Mouse (Mus musculus): ENCODE measurements at regions not wholly inside any gene's neighbourhood (a gene's known extent, or its start where the extent isn't known, plus 50 kb on each side); places are given as distances from the start of the nearest gene placed in this dataset.

DNA sequence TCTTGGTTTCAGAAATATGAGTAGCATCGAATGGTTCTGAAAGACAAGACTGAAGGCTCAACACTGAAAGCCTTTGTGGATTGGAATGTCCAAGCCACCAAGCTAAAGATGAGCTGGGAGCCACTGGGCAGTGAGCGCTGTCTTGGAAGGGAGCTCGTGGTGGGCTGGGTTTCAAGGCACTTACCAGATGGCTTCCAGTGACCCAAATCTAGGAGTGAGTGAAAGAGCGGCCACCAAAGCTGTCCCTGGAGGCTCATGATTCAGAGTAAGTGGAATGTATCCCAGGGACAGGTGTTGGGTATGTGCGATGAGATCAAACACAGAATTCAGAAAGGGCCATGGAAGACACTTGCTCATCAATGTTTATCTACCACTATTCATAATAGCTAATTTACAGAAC lies 68.5 kb upstream of the Map4k3 start:
- TF ChIP-seq CTCF (IDR thresholded peaks at IDR 0.05; ENCODE audit: extremely low read depth, insufficient read length, insufficient replicate concordance, low read depth, low read length) (no peak), POLR2A (IDR thresholded peaks at IDR 0.05; ENCODE audit: low read depth, low read length) (no peak)

Data from small intestine, adult 2 months (tissue).